Mouse (Mus musculus) myocyte (in vitro differentiated cells): ENCODE measurements around the gene C77080.

Source experiments
- E2F4 ChIP-seq: IDR thresholded peaks from one replicate; pipeline ENCODE4 v1.6.1; 2011; ENCODE audit warnings: mild to moderate bottlenecking, control low read depth, moderate library complexity; ENCODE audit not compliant: insufficient read depth
- POLR2A ChIP-seq: IDR thresholded peaks from one replicate; pipeline ENCODE4 v1.6.1; 2011; ENCODE audit warnings: low read depth, mild to moderate bottlenecking, control low read depth, moderate library complexity; ENCODE audit not compliant: insufficient read length
- POLR2AphosphoS2 ChIP-seq: IDR thresholded peaks from one replicate; pipeline ENCODE4 v1.6.1; 2011; ENCODE audit warnings: low read depth, control low read depth; ENCODE audit not compliant: insufficient read length
- USF1 ChIP-seq: IDR thresholded peaks from one replicate; pipeline ENCODE4 v1.6.1; 2011; ENCODE audit warnings: low read depth, mild to moderate bottlenecking, control low read depth, moderate library complexity

- TF ChIP-seq USF1 (no peak), POLR2A (no peak), POLR2AphosphoS2 (no peak), E2F4 (no peak)
Observed at GRCm38 (mm10) chr4:129299121-129299520, 37.9 kb upstream of the C77080 start.
